Mouse (Mus musculus) kidney, postnatal 0 days (tissue): Measurements from ENCODE around the gene Chsy1. TPM values are rescaled to one million over a fixed set of nuclear protein-coding genes. Genes with fewer than 3 reads are reported as not detected.

Experiments
- ATAC-seq: fragments of 200-750 bp; cut with Nextera tagmentation; replicated peaks from 2 replicates; pipeline ENCODE4 v1.8.0; 2017; ENCODE audit warnings: low read depth, moderate number of reproducible peaks, moderate TSS enrichment, moderate library complexity; ENCODE audit not compliant: low FRiP score
- DNase-seq: peaks from one replicate; pipeline ENCODE4 v3.0.0-alpha.2; 2016; ENCODE audit warnings: low spot score
- H3K27ac ChIP-seq: fragments of 300-500 bp; sonication (generic); 2 replicates; pipeline ENCODE4 v1.5.1; 2014; ENCODE audit warnings: mild to moderate bottlenecking
- H3K27me3 ChIP-seq: fragments of 300-500 bp; sonication (generic); 2 replicates; pipeline ENCODE4 v1.6.1; 2014; ENCODE audit warnings: low read length, mixed read lengths; ENCODE audit not compliant: insufficient read depth
- H3K36me3 ChIP-seq: fragments of 300-500 bp; sonication (generic); 2 replicates; pipeline ENCODE4 v1.6.1; 2014; ENCODE audit warnings: low read length, mixed read lengths; ENCODE audit not compliant: insufficient read depth
- H3K4me1 ChIP-seq: fragments of 300-500 bp; sonication (generic); replicated peaks from 2 replicates; pipeline ENCODE4 v1.6.1; 2014; ENCODE audit warnings: antibody characterized with exemption, low read length, mixed read lengths; ENCODE audit not compliant: insufficient read depth
- H3K4me2 ChIP-seq: fragments of 300-500 bp; sonication (generic); 2 replicates; pipeline ENCODE4 v1.6.1; 2014; ENCODE audit warnings: mild to moderate bottlenecking, low read length, moderate library complexity, mixed read lengths
- H3K4me3 ChIP-seq: fragments of 300-500 bp; sonication (generic); replicated peaks from 2 replicates; pipeline ENCODE4 v1.5.1; 2014; ENCODE audit warnings: low read depth, low read length
- H3K9ac ChIP-seq: fragments of 300-500 bp; sonication (generic); 2 replicates; pipeline ENCODE4 v1.6.1; 2014; ENCODE audit warnings: low read depth, low read length
- H3K9me3 ChIP-seq: fragments of 300-500 bp; sonication (generic); replicated peaks from 2 replicates; pipeline ENCODE4 v1.6.1; 2016; ENCODE audit warnings: low read length, inconsistent platforms, mixed read lengths
- CTCF ChIP-seq: IDR thresholded peaks from 2 replicates; pipeline ENCODE4 v1.5.1; 2016; ENCODE audit warnings: antibody characterized with exemption, low read depth, mild to moderate bottlenecking, moderate library complexity
- WGBS: fragments of 180-500 bp; shearing (Covaris S2); extraction: QIAGEN DNeasy Blood & Tissue Kit; methylation state at CpG from one replicate; pipeline ENCODE4 v1.1.7; 2014; 5-methylcytosine and 5-hydroxymethylcytosine counted together
- polyA plus RNA-seq: library from polyadenylated mRNA; unstranded; fragments of >200 nt; fragmentation: Nextera tagmentation; extraction: Ambion mirVana; gene quantifications from 2 replicates; pipeline ENCODE4 v1.2.1, GENCODE M21; 2015

The Chsy1 gene
- polyA plus RNA-seq, 1 experiment from 2014 or later: 12.0 TPM

- peak overlapping the region; percentile 91; the same call in 1 of the 2 replicates for H3K27ac ChIP-seq
- no peaks in the 10 kb centered on the region for H3K9me3 ChIP-seq
- H3K36me3 ChIP-seq: peaks cover 27% of the 10 kb centered on the region
- peak overlapping the region; percentile 78 for H3K4me3 ChIP-seq
- no peak for ATAC-seq
- no peaks in the 10 kb centered on the region for H3K27me3 ChIP-seq
- peak overlapping the region; percentile 89 for H3K4me2 ChIP-seq
- H3K9ac ChIP-seq: peak overlapping the region; percentile 86
- TF ChIP-seq CTCF: peak; percentile 38
- H3K4me1 ChIP-seq: 0 out of 2 replicates have a peak, but pooled peaks cover 7% of the 10 kb centered on the region
- WGBS: 36% methylated on average over 5 of the region's 5 CpGs
- peak; percentile 45 for DNase-seq
These were observed 29.1 kb upstream of the Chsy1 start for GRCm38 (mm10) chr7:66080231-66080613.

GRCm38 (mm10) chr7:66083757-66084156 lies 25.6 kb upstream of the Chsy1 start:
- ATAC-seq: no peak
- 0 out of 2 replicates have a peak, but pooled peaks cover 7% of the 10 kb centered on the region for H3K4me1 ChIP-seq

GRCm38 (mm10) chr7:66084546-66084945 lies 24.8 kb upstream of the Chsy1 start:
- H3K36me3 ChIP-seq: peaks cover 58% of the 10 kb centered on the region
- H3K27ac ChIP-seq: no peak overlapping the region
- no peak for ATAC-seq
- no peak overlapping the region for H3K4me3 ChIP-seq
- no peak overlapping the region for H3K4me2 ChIP-seq
- 63% methylated on average over 7 of the region's 7 CpGs for WGBS
- 0 out of 2 replicates have a peak, but pooled peaks cover 7% of the 10 kb centered on the region for H3K4me1 ChIP-seq
- TF ChIP-seq CTCF: no peak
- H3K9ac ChIP-seq: no peak overlapping the region
- H3K27me3 ChIP-seq: no peaks in the 10 kb centered on the region
- DNase-seq: no peak
- H3K9me3 ChIP-seq: no peaks in the 10 kb centered on the region

More at GRCm38 (mm10) chr7:66083757-66084156, 25.6 kb upstream of the Chsy1 start:
- Histone ChIP-seq H3K9me3 (no peaks in the 10 kb centered on the region), H3K4me2 (no peak overlapping the region), H3K36me3 (peaks cover 52% of the 10 kb centered on the region), H3K9ac (no peak overlapping the region), H3K4me3 (no peak overlapping the region), H3K27me3 (no peaks in the 10 kb centered on the region), H3K27ac (no peak overlapping the region)
- TF ChIP-seq CTCF: no peak
- DNase-seq: no peak
- WGBS: 69% methylated on average over 6 of the region's 6 CpGs

- 83% methylated on average over 4 of the region's 4 CpGs for WGBS
These were observed 21.7 kb upstream of the Chsy1 start for GRCm38 (mm10) chr7:66087652-66088051.

GRCm38 (mm10) chr7:66088077-66088476 lies 21.2 kb upstream of the Chsy1 start:
- peaks cover 80% of the 10 kb centered on the region for H3K36me3 ChIP-seq
- no peaks in the 10 kb centered on the region for H3K4me1 ChIP-seq
- H3K27me3 ChIP-seq: no peaks in the 10 kb centered on the region
- 82% methylated on average over 2 of the region's 2 CpGs for WGBS
- no peak overlapping the region for H3K27ac ChIP-seq
- no peak for DNase-seq
- no peak for ATAC-seq
- H3K9me3 ChIP-seq: no peaks in the 10 kb centered on the region
- no peak for TF ChIP-seq CTCF
- no peak overlapping the region for H3K4me2 ChIP-seq
- no peak overlapping the region for H3K9ac ChIP-seq
- no peak overlapping the region for H3K4me3 ChIP-seq

More at GRCm38 (mm10) chr7:66087652-66088051, 21.7 kb upstream of the Chsy1 start:
- no peak overlapping the region for H3K4me2 ChIP-seq
- H3K4me1 ChIP-seq: no peaks in the 10 kb centered on the region
- no peak overlapping the region for H3K4me3 ChIP-seq
- H3K36me3 ChIP-seq: peaks cover 76% of the 10 kb centered on the region
- no peak for ATAC-seq
- TF ChIP-seq CTCF: no peak
- H3K27ac ChIP-seq: no peak overlapping the region
- no peaks in the 10 kb centered on the region for H3K27me3 ChIP-seq
- DNase-seq: no peak
- no peaks in the 10 kb centered on the region for H3K9me3 ChIP-seq
- H3K9ac ChIP-seq: no peak overlapping the region

- Histone ChIP-seq H3K4me2 (no peak overlapping the region), H3K4me1 (no peaks in the 10 kb centered on the region), H3K9me3 (no peaks in the 10 kb centered on the region), H3K27me3 (no peaks in the 10 kb centered on the region), H3K4me3 (no peak overlapping the region), H3K36me3 (peaks cover 58% of the 10 kb centered on the region), H3K27ac (no peak overlapping the region), H3K9ac (no peak overlapping the region)
- DNase-seq (no peak), ATAC-seq (no peak)
- 88% methylated on average over 11 of the region's 11 CpGs for WGBS
- TF ChIP-seq CTCF: no peak
These were observed 18.6 kb upstream of the Chsy1 start for GRCm38 (mm10) chr7:66090676-66091190.

- ATAC-seq: 0 out of 2 replicates have a peak, but pooled peaks have one; percentile 17
- no peak for TF ChIP-seq CTCF
- 81% methylated on average over 7 of the region's 7 CpGs for WGBS
- no peak overlapping the region for H3K4me2 ChIP-seq
- H3K27ac ChIP-seq: no peak overlapping the region
- H3K27me3 ChIP-seq: no peaks in the 10 kb centered on the region
- H3K9me3 ChIP-seq: no peaks in the 10 kb centered on the region
- H3K36me3 ChIP-seq: peaks cover 53% of the 10 kb centered on the region
- H3K9ac ChIP-seq: no peak overlapping the region
- no peak overlapping the region for H3K4me3 ChIP-seq
- no peak for DNase-seq
- H3K4me1 ChIP-seq: no peaks in the 10 kb centered on the region
These were observed 17.8 kb upstream of the Chsy1 start for GRCm38 (mm10) chr7:66091553-66091952.
